8 mouse cellular contexts compared by ENCODE assay signal in the genomic region with DNA sequence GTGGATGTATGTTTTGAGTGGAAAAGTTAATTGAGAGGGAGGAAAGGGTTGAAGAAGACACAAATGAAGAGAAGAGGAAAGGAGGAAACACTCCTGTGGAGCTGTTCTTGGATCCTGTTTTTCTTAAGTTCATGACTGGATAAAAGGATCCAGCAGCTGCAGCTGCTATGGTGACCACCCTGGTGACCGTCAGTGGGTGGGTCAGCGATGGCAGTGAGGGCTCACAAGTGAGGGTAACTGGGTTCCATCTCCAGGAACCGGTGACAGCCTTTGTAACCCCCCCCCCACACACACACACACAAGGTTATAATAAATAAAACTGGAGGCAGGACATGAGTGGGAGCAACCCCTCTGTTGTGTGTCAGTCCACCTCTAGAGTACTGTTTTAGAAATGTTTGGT. TPM values are rescaled to one million over a fixed set of nuclear protein-coding genes. Genes with fewer than 3 reads are reported as not detected.
A peak's percentile ranks its signal among the peaks of the same experiment; 100 is the strongest.
DNase-seq lines count a peak whose midpoint lies in the region; ATAC-seq and TF ChIP-seq lines count a peak whose summit lies in the region.

No protein-coding gene starts in this region.

- peak overlapping the region; percentile 84; the same call in 1 of the 2 replicates for H3K27ac ChIP-seq in heart, embryonic 11.5 days (ENCODE audit: low read depth, low read length)
- no peak overlapping the region for H3K27ac ChIP-seq in ES-Bruce4 (ENCODE audit: insufficient read depth, low read length)
- peak overlapping the region; percentile 94 for H3K27ac ChIP-seq in heart, embryonic 16.5 days (ENCODE audit: low read length)
- H3K27ac ChIP-seq in liver, embryonic 14.5 days = no peak overlapping the region

- DNase-seq in heart, adult 8-10 months (ENCODE audit: low spot score) = no peak
- DNase-seq in liver, embryonic 14.5 days (ENCODE audit: low read depth in 3 of 3, low spot score in 3 of 3) = no peak
- DNase-seq in yolk sac, embryonic 10.5 days (ENCODE audit: low spot score) = no peak
- no peak for DNase-seq in Muller cell, postnatal 12 days (ENCODE audit: inconsistent ontology term)

- no peak for TF ChIP-seq POLR2A in ES-Bruce4 (IDR thresholded peaks at IDR 0.05; ENCODE audit: insufficient read depth, low read length)

- peak overlapping the region; percentile 97 for H3K4me2 ChIP-seq in heart, embryonic 11.5 days
- H3K4me2 ChIP-seq in heart, embryonic 16.5 days (ENCODE audit: low read depth, low read length) = peak overlapping the region; percentile 95
- peak overlapping the region; percentile 63 for H3K4me2 ChIP-seq in liver, embryonic 14.5 days (ENCODE audit: low read depth)

- no peaks in the 10 kb centered on the region for H3K9me3 ChIP-seq in heart, embryonic 11.5 days (replicated peaks; ENCODE audit: control insufficient read depth, low read length)
- no peaks in the 10 kb centered on the region for H3K9me3 ChIP-seq in ES-Bruce4 (replicated peaks; ENCODE audit: control insufficient read depth, insufficient read depth, low read length, poor library complexity, severe bottlenecking)
- H3K9me3 ChIP-seq in heart, embryonic 16.5 days (replicated peaks; ENCODE audit: control insufficient read depth, low read length) = no peaks in the 10 kb centered on the region
- H3K9me3 ChIP-seq in liver, embryonic 14.5 days (ENCODE audit: control insufficient read depth, low read length) = no peaks in the 10 kb centered on the region

- no peak for TF ChIP-seq CTCF in ES-Bruce4 (IDR thresholded peaks at IDR 0.05; ENCODE audit: low read depth, low read length)
- no peak for TF ChIP-seq CTCF in liver, embryonic 14.5 days (IDR thresholded peaks at IDR 0.05; ENCODE audit: low read depth)

- no peaks in the 10 kb centered on the region for H3K36me3 ChIP-seq in heart, embryonic 11.5 days (ENCODE audit: control insufficient read depth, insufficient read depth, low read length)
- H3K36me3 ChIP-seq in ES-Bruce4 (ENCODE audit: control insufficient read depth, insufficient read depth, low read length, poor library complexity, severe bottlenecking) = no peaks in the 10 kb centered on the region
- no peaks in the 10 kb centered on the region for H3K36me3 ChIP-seq in heart, embryonic 16.5 days (ENCODE audit: control insufficient read depth, insufficient read depth)
- H3K36me3 ChIP-seq in liver, embryonic 14.5 days (replicated peaks; ENCODE audit: control insufficient read depth, insufficient read depth, low read depth) = no peaks in the 10 kb centered on the region

- no peak for ATAC-seq in heart, embryonic 11.5 days (replicated peaks; ENCODE audit: insufficient number of reproducible peaks, low FRiP score, low TSS enrichment)
- no peak for ATAC-seq in heart, embryonic 16.5 days (replicated peaks; ENCODE audit: extremely low read depth, insufficient read depth, low FRiP score)
- ATAC-seq in liver, embryonic 14.5 days (ENCODE audit: insufficient read depth) = no peak
- no peak for ATAC-seq in activated CD4-positive, CD25-positive, alpha-beta regulatory T cell, adult 4 months

- no peak for TF ChIP-seq EP300 in ES-Bruce4 (IDR thresholded peaks at IDR 0.05; ENCODE audit: insufficient read depth, low read depth, low read length)
- TF ChIP-seq EP300 in liver, embryonic 14.5 days (IDR thresholded peaks at IDR 0.05; ENCODE audit: low read depth) = no peak

- H3K4me1 ChIP-seq in heart, embryonic 11.5 days (ENCODE audit: control insufficient read depth, insufficient read depth, low read length) = peaks cover 12% of the 10 kb centered on the region; the same call in 1 of the 2 replicates
- H3K4me1 ChIP-seq in ES-Bruce4 (ENCODE audit: control insufficient read depth, insufficient read depth, low read length) = no peaks in the 10 kb centered on the region
- H3K4me1 ChIP-seq in heart, embryonic 16.5 days (ENCODE audit: control insufficient read depth, insufficient read depth, low read length) = peaks cover 28% of the 10 kb centered on the region
- H3K4me1 ChIP-seq in liver, embryonic 14.5 days (replicated peaks; ENCODE audit: control insufficient read depth in 2 of 2, insufficient read depth in 2 of 2, low read length in 1 of 2) = peaks cover 0 to 12% of the 10 kb centered on the region in 2 experiments; a peak in 2 of 4 replicates

- 49% methylated on average over 3 of the region's 3 CpGs for WGBS in heart, embryonic 11.5 days (ENCODE audit: insufficient replicate concordance)
- WGBS in heart, embryonic 16.5 days = 26% methylated on average over 3 of the region's 3 CpGs
- WGBS in liver, embryonic 14.5 days (ENCODE audit: insufficient replicate concordance) = 52% methylated on average over 3 of the region's 3 CpGs

- peak overlapping the region; percentile 82 for H3K9ac ChIP-seq in heart, embryonic 11.5 days (ENCODE audit: low read depth, low read length)
- 0 out of 2 replicates have a peak overlapping the region, but pooled peaks have one; percentile 13 for H3K9ac ChIP-seq in ES-Bruce4 (ENCODE audit: low read depth, poor library complexity, severe bottlenecking)
- peak overlapping the region; percentile 97 for H3K9ac ChIP-seq in heart, embryonic 16.5 days (ENCODE audit: low read length)
- H3K9ac ChIP-seq in liver, embryonic 14.5 days (replicated peaks) = no peak overlapping the region

- no peaks in the 10 kb centered on the region for H3K27me3 ChIP-seq in heart, embryonic 11.5 days (ENCODE audit: control insufficient read depth, insufficient read depth, low read length)
- peaks cover 6% of the 10 kb centered on the region for H3K27me3 ChIP-seq in ES-Bruce4 (ENCODE audit: control insufficient read depth, insufficient read depth, low read length, poor library complexity, severe bottlenecking)
- H3K27me3 ChIP-seq in heart, embryonic 16.5 days (ENCODE audit: control insufficient read depth, insufficient read depth, low read length) = no peaks in the 10 kb centered on the region
- peaks cover 8% of the 10 kb centered on the region for H3K27me3 ChIP-seq in liver, embryonic 14.5 days (ENCODE audit: control insufficient read depth, insufficient read depth, low read length)

- peak overlapping the region; percentile 77 for H3K4me3 ChIP-seq in heart, embryonic 11.5 days (ENCODE audit: low read depth, low read length)
- H3K4me3 ChIP-seq in ES-Bruce4 (ENCODE audit: low read depth, low read length) = peak overlapping the region; percentile 75; the same call in 1 of the 2 replicates
- H3K4me3 ChIP-seq in heart, embryonic 16.5 days (ENCODE audit: low read length) = peak overlapping the region; percentile 85
- H3K4me3 ChIP-seq in liver, embryonic 14.5 days (ENCODE audit: insufficient read depth in 1 of 2, low read depth in 2 of 2, low read length in 2 of 2) = peak overlapping the region in 1 of 2 experiments; percentile 55; a peak in 1 of 4 replicates

RNA-seq across cellular contexts. Expression of a gene that starts 0.8 kb away (rescaled TPM):
- polyA plus RNA-seq in heart, embryonic 11.5 days (2014; fragmentation: Nextera tagmentation; extraction: Ambion mirVana) = 31.3 and 33.6 TPM in 2 replicates
- 10 to 100 TPM; 19.4 to 28.1 (median 21.2) TPM for total RNA-seq in heart, adult 8-10 months (2022)
- polyA plus RNA-seq in ES-Bruce4 (2011; ENCODE audit: insufficient read depth, insufficient read length, low read depth, missing spikeins) = 2.0 and 3.6 TPM in 2 replicates
- polyA plus RNA-seq in heart, embryonic 16.5 days (2015; fragmentation: Nextera tagmentation; extraction: Ambion mirVana) = 39.4 and 49.4 TPM in 2 replicates
- 0.53 and 0.64 TPM in 2 replicates for polyA plus RNA-seq in liver, embryonic 14.5 days (2012; rRNA removed)
- polyA plus RNA-seq in liver, embryonic 14.5 days (2014; fragmentation: Nextera tagmentation; extraction: Ambion mirVana) = 1.7 and 2.5 TPM in 2 replicates
- polyA plus RNA-seq in activated CD4-positive, CD25-positive, alpha-beta regulatory T cell, adult 4 months (2017; shearing (Covaris generic)) = 10 to 100 TPM; 69.2 to 77.7 TPM

Comparison
In these comparisons a context has a peak if more than half of its experiments do, and no peak if none do; other contexts are left out.
1. H3K27ac ChIP-seq: peak in heart, embryonic 11.5 days (single experiment) and heart, embryonic 16.5 days (single experiment); none in ES-Bruce4 (single experiment) and liver, embryonic 14.5 days (single experiment).
2. Peak in every context shown above with its lines, with median percentiles within 50 percentile points of each other: H3K4me2 ChIP-seq.